Mouse (Mus musculus) lung, embryonic 14.5 days (tissue): ENCODE results near the gene Tbcd. TPM values are rescaled to one million over a fixed set of nuclear protein-coding genes. Genes with fewer than 3 reads are reported as not detected.
A peak's percentile ranks its signal among the peaks of the same experiment; 100 is the strongest.

Experiments
- ATAC-seq: fragments of 200-750 bp; cut with Nextera tagmentation; 2 replicates; pipeline ENCODE4 v1.8.0; 2017; ENCODE audit warnings: mild to moderate bottlenecking, moderate TSS enrichment, moderate library complexity; ENCODE audit not compliant: insufficient read depth
- DNase-seq: peaks from one replicate; pipeline ENCODE4 v3.0.0-alpha.2; 2015
- H3K27ac ChIP-seq: fragments of 300-500 bp; sonication (generic); 2 replicates; pipeline ENCODE4 v1.5.1; 2014; ENCODE audit warnings: low read depth, mild to moderate bottlenecking, moderate library complexity
- H3K27me3 ChIP-seq: fragments of 300-500 bp; sonication (generic); 2 replicates; pipeline ENCODE4 v1.6.1; 2014; ENCODE audit warnings: low read length, control low read depth; ENCODE audit not compliant: insufficient read depth
- H3K36me3 ChIP-seq: fragments of 300-500 bp; sonication (generic); 2 replicates; pipeline ENCODE4 v1.6.1; 2014; ENCODE audit warnings: control low read depth; ENCODE audit not compliant: insufficient read depth
- H3K4me1 ChIP-seq: fragments of 300-500 bp; sonication (generic); 2 replicates; pipeline ENCODE4 v1.6.1; 2014; ENCODE audit warnings: antibody characterized with exemption, control low read depth; ENCODE audit not compliant: insufficient read depth
- H3K4me2 ChIP-seq: fragments of 300-500 bp; sonication (generic); 2 replicates; pipeline ENCODE4 v1.6.1; 2014; ENCODE audit warnings: mild to moderate bottlenecking
- H3K4me3 ChIP-seq: fragments of 300-500 bp; sonication (generic); 2 replicates; pipeline ENCODE4 v1.5.1; 2014; ENCODE audit warnings: low read depth, low read length
- H3K9ac ChIP-seq: fragments of 300-500 bp; sonication (generic); 2 replicates; pipeline ENCODE4 v1.6.1; 2014
- H3K9me3 ChIP-seq: fragments of 300-500 bp; sonication (generic); 2 replicates; pipeline ENCODE4 v1.6.1; 2016; ENCODE audit warnings: low read depth, low read length, control low read depth
- CTCF ChIP-seq: IDR thresholded peaks from 2 replicates; pipeline ENCODE4 v1.5.1; 2016; ENCODE audit warnings: antibody characterized with exemption, low read depth
- WGBS: fragments of 180-500 bp; shearing (Covaris S2); extraction: QIAGEN DNeasy Blood & Tissue Kit; methylation state at CpG from one replicate; pipeline ENCODE4 v1.1.7; 2014; 5-methylcytosine and 5-hydroxymethylcytosine counted together
- polyA plus RNA-seq: library from polyadenylated mRNA; unstranded; fragments of >200 nt; fragmentation: Nextera tagmentation; extraction: Ambion mirVana; gene quantifications from 2 replicates; pipeline ENCODE4 v1.2.1, GENCODE M21; 2014

The Tbcd gene
- polyA plus RNA-seq, 1 experiment from 2014 or later = 41.3 TPM

- no peak overlapping the region for H3K4me3 ChIP-seq
- no peak overlapping the region for H3K27ac ChIP-seq
- no peak overlapping the region for H3K9ac ChIP-seq
- TF ChIP-seq CTCF = no peak
- DNase-seq = no peak
- 61% methylated on average over 5 of the region's 5 CpGs for WGBS
- H3K4me2 ChIP-seq = no peak overlapping the region
- H3K27me3 ChIP-seq = no peaks in the 10 kb centered on the region
- no peak for ATAC-seq
- no peaks in the 10 kb centered on the region for H3K36me3 ChIP-seq
- no peaks in the 10 kb centered on the region for H3K9me3 ChIP-seq
- no peaks in the 10 kb centered on the region for H3K4me1 ChIP-seq
Measured at GRCm38 (mm10) chr11:121439686-121440292, 12.0 kb upstream of the Tbcd start.

GRCm38 (mm10) chr11:121441653-121442052 lies 10.1 kb upstream of the Tbcd start:
- Histone ChIP-seq H3K4me2 (no peak overlapping the region), H3K27ac (no peak overlapping the region), H3K27me3 (no peaks in the 10 kb centered on the region), H3K9me3 (no peaks in the 10 kb centered on the region), H3K9ac (no peak overlapping the region), H3K36me3 (no peaks in the 10 kb centered on the region), H3K4me3 (no peak overlapping the region), H3K4me1 (no peaks in the 10 kb centered on the region)
- no peak for ATAC-seq
- 89% methylated on average over 4 of the region's 4 CpGs for WGBS
- DNase-seq = no peak
- no peak for TF ChIP-seq CTCF

- 59% methylated on average over 2 of the region's 2 CpGs for WGBS
- Histone ChIP-seq H3K27ac (no peak overlapping the region), H3K4me3 (no peak overlapping the region), H3K27me3 (no peaks in the 10 kb centered on the region), H3K4me2 (no peak overlapping the region), H3K9me3 (no peaks in the 10 kb centered on the region), H3K36me3 (no peaks in the 10 kb centered on the region), H3K4me1 (no peaks in the 10 kb centered on the region), H3K9ac (no peak overlapping the region)
- no peak for ATAC-seq
- no peak for DNase-seq
- no peak for TF ChIP-seq CTCF
Measured at GRCm38 (mm10) chr11:121442076-121442475, 9.7 kb upstream of the Tbcd start.

- Histone ChIP-seq H3K27me3 (no peaks in the 10 kb centered on the region), H3K9me3 (no peaks in the 10 kb centered on the region), H3K27ac (no peak overlapping the region), H3K9ac (peak overlapping the region; percentile 62), H3K4me3 (peak overlapping the region; percentile 89), H3K36me3 (0 out of 2 replicates have a peak, but pooled peaks cover 2% of the 10 kb centered on the region), H3K4me2 (peak overlapping the region; percentile 77), H3K4me1 (peaks cover 3% of the 10 kb centered on the region; the same call in 1 of the 2 replicates)
- TF ChIP-seq CTCF = no peak
- ATAC-seq (peak; percentile 19; the same call in 1 of the 2 replicates), DNase-seq (no peak)
- WGBS = 24% methylated on average over 9 of the region's 9 CpGs
Measured at GRCm38 (mm10) chr11:121451216-121451726, 478 bp upstream of the Tbcd start.

- WGBS = 88% methylated on average over 3 of the region's 3 CpGs
- DNase-seq (no peak), ATAC-seq (no peak)
- Histone ChIP-seq H3K4me3 (no peak overlapping the region), H3K9ac (no peak overlapping the region), H3K9me3 (no peaks in the 10 kb centered on the region), H3K4me2 (no peak overlapping the region), H3K27ac (no peak overlapping the region), H3K4me1 (no peaks in the 10 kb centered on the region), H3K36me3 (peaks cover 44% of the 10 kb centered on the region), H3K27me3 (no peaks in the 10 kb centered on the region)
- 0 out of 2 replicates have a peak, but pooled peaks have one; percentile 4 for TF ChIP-seq CTCF
Measured at GRCm38 (mm10) chr11:121457874-121458273, 6.1 kb downstream of the Tbcd start.

- H3K27ac ChIP-seq = no peak overlapping the region
- ATAC-seq = no peak
- H3K9ac ChIP-seq = no peak overlapping the region
- H3K27me3 ChIP-seq = no peaks in the 10 kb centered on the region
- H3K9me3 ChIP-seq = no peaks in the 10 kb centered on the region
- H3K4me1 ChIP-seq = no peaks in the 10 kb centered on the region
- WGBS = 92% methylated on average over 6 of the region's 6 CpGs
- TF ChIP-seq CTCF = no peak
- no peak for DNase-seq
- H3K4me3 ChIP-seq = no peak overlapping the region
- H3K4me2 ChIP-seq = no peak overlapping the region
- peaks cover 28% of the 10 kb centered on the region; the same call in 1 of the 2 replicates for H3K36me3 ChIP-seq
Measured at GRCm38 (mm10) chr11:121467408-121467807, 15.7 kb downstream of the Tbcd start.

- TF ChIP-seq CTCF = no peak
- H3K9me3 ChIP-seq = no peaks in the 10 kb centered on the region
- no peak for ATAC-seq
- no peak overlapping the region for H3K4me2 ChIP-seq
- no peak overlapping the region for H3K27ac ChIP-seq
- no peaks in the 10 kb centered on the region for H3K27me3 ChIP-seq
- H3K9ac ChIP-seq = no peak overlapping the region
- H3K4me1 ChIP-seq = no peaks in the 10 kb centered on the region
- DNase-seq = no peak
- no peak overlapping the region for H3K4me3 ChIP-seq
- 79% methylated on average over 3 of the region's 3 CpGs for WGBS
- peaks cover 25% of the 10 kb centered on the region for H3K36me3 ChIP-seq
Measured at GRCm38 (mm10) chr11:121474831-121475230, 23.1 kb downstream of the Tbcd start.
